Mouse (Mus musculus): ENCODE measurements at regions not wholly inside any gene's neighbourhood (a gene's known extent, or its start where the extent isn't known, plus 50 kb on each side); places are given as distances from the start of the nearest gene placed in this dataset.
"Not testable (repeated sequence)": the region's sequence is repeated elsewhere in the genome, so short reads cannot be mapped to it uniquely, and the experiment has no call there.

- H3K4me3 ChIP-seq (ENCODE audit: control insufficient read depth, insufficient read depth, low read length), result no peak overlapping the region
- no peaks in the 10 kb centered on the region for H3K4me1 ChIP-seq (replicated peaks; ENCODE audit: control insufficient read depth, insufficient read depth, low read length)
- no peaks in the 10 kb centered on the region for H3K36me3 ChIP-seq (ENCODE audit: control insufficient read depth, insufficient read depth, low read length)
- H3K27me3 ChIP-seq (ENCODE audit: control insufficient read depth, insufficient read depth, low read length), result no peaks in the 10 kb centered on the region
- DNase-seq, result no peak
- WGBS, result 84% methylated on average over 2 of the region's 2 CpGs
- H3K27ac ChIP-seq (ENCODE audit: control insufficient read depth, insufficient read depth, low read length), result no peak overlapping the region
- no peak for TF ChIP-seq CTCF (IDR thresholded peaks at IDR 0.05; ENCODE audit: borderline replicate concordance, control insufficient read depth, extremely low read depth, insufficient read depth, low read length, poor library complexity)
- no peak for TF ChIP-seq POLR2A (IDR thresholded peaks at IDR 0.05; ENCODE audit: control insufficient read depth, extremely low read depth, insufficient read depth, low read length, poor library complexity)
These were observed 144.1 kb upstream of the Rxfp2 start for GRCm38 (mm10) chr5:149874342-149874741.

GRCm38 (mm10) chr5:149892453-149892852 is 126.0 kb upstream of the Rxfp2 start:
- not testable (repeated sequence) for H3K4me1 ChIP-seq (replicated peaks; ENCODE audit: control insufficient read depth, insufficient read depth, low read length); DNase-seq; H3K36me3 ChIP-seq (ENCODE audit: control insufficient read depth, insufficient read depth, low read length); H3K27ac ChIP-seq (ENCODE audit: control insufficient read depth, insufficient read depth, low read length); H3K27me3 ChIP-seq (ENCODE audit: control insufficient read depth, insufficient read depth, low read length); H3K4me3 ChIP-seq (ENCODE audit: control insufficient read depth, insufficient read depth, low read length)

GRCm38 (mm10) chr5:149906927-149907326 is 111.5 kb upstream of the Rxfp2 start:
- Histone ChIP-seq H3K4me3 (ENCODE audit: control insufficient read depth, insufficient read depth, low read length) (no peak overlapping the region), H3K36me3 (ENCODE audit: control insufficient read depth, insufficient read depth, low read length) (no peaks in the 10 kb centered on the region), H3K4me1 (replicated peaks; ENCODE audit: control insufficient read depth, insufficient read depth, low read length) (no peaks in the 10 kb centered on the region), H3K27me3 (ENCODE audit: control insufficient read depth, insufficient read depth, low read length) (no peaks in the 10 kb centered on the region), H3K27ac (ENCODE audit: control insufficient read depth, insufficient read depth, low read length) (no peak overlapping the region)
- WGBS, result 89% methylated on average over 3 of the region's 3 CpGs
- DNase-seq, result no peak
- no peak for TF ChIP-seq POLR2A (IDR thresholded peaks at IDR 0.05; ENCODE audit: control insufficient read depth, extremely low read depth, insufficient read depth, low read length, poor library complexity)
- no peak for TF ChIP-seq CTCF (IDR thresholded peaks at IDR 0.05; ENCODE audit: borderline replicate concordance, control insufficient read depth, extremely low read depth, insufficient read depth, low read length, poor library complexity)

GRCm38 (mm10) chr5:149908376-149909078 is 109.9 kb upstream of the Rxfp2 start:
- Histone ChIP-seq H3K27ac (ENCODE audit: control insufficient read depth, insufficient read depth, low read length) (no peak overlapping the region), H3K27me3 (ENCODE audit: control insufficient read depth, insufficient read depth, low read length) (no peaks in the 10 kb centered on the region), H3K4me1 (replicated peaks; ENCODE audit: control insufficient read depth, insufficient read depth, low read length) (no peaks in the 10 kb centered on the region), H3K4me3 (ENCODE audit: control insufficient read depth, insufficient read depth, low read length) (no peak overlapping the region), H3K36me3 (ENCODE audit: control insufficient read depth, insufficient read depth, low read length) (no peaks in the 10 kb centered on the region)
- no peak for DNase-seq
- 33% methylated on average over 4 of the region's 4 CpGs for WGBS
- TF ChIP-seq POLR2A (IDR thresholded peaks at IDR 0.05; ENCODE audit: control insufficient read depth, extremely low read depth, insufficient read depth, low read length, poor library complexity) (no peak), CTCF (IDR thresholded peaks at IDR 0.05; ENCODE audit: borderline replicate concordance, control insufficient read depth, extremely low read depth, insufficient read depth, low read length, poor library complexity) (no peak)

GRCm38 (mm10) chr5:149909108-149909739 is 109.3 kb upstream of the Rxfp2 start:
- 51% methylated on average over 13 of the region's 13 CpGs for WGBS
- no peaks in the 10 kb centered on the region for H3K4me1 ChIP-seq (replicated peaks; ENCODE audit: control insufficient read depth, insufficient read depth, low read length)

GRCm38 (mm10) chr5:149909971-149910370 is 108.5 kb upstream of the Rxfp2 start:
- 43% methylated on average over 8 of the region's 8 CpGs for WGBS
- TF ChIP-seq POLR2A (IDR thresholded peaks at IDR 0.05; ENCODE audit: control insufficient read depth, extremely low read depth, insufficient read depth, low read length, poor library complexity), result no peak
- TF ChIP-seq CTCF (IDR thresholded peaks at IDR 0.05; ENCODE audit: borderline replicate concordance, control insufficient read depth, extremely low read depth, insufficient read depth, low read length, poor library complexity), result no peak

More at GRCm38 (mm10) chr5:149909108-149909739, 109.3 kb upstream of the Rxfp2 start:
- Histone ChIP-seq H3K27ac (ENCODE audit: control insufficient read depth, insufficient read depth, low read length) (no peak overlapping the region), H3K36me3 (ENCODE audit: control insufficient read depth, insufficient read depth, low read length) (no peaks in the 10 kb centered on the region), H3K27me3 (ENCODE audit: control insufficient read depth, insufficient read depth, low read length) (no peaks in the 10 kb centered on the region), H3K4me3 (ENCODE audit: control insufficient read depth, insufficient read depth, low read length) (no peak overlapping the region)
- TF ChIP-seq POLR2A (IDR thresholded peaks at IDR 0.05; ENCODE audit: control insufficient read depth, extremely low read depth, insufficient read depth, low read length, poor library complexity), result no peak
- no peak for TF ChIP-seq CTCF (IDR thresholded peaks at IDR 0.05; ENCODE audit: borderline replicate concordance, control insufficient read depth, extremely low read depth, insufficient read depth, low read length, poor library complexity)
- no peak for DNase-seq

GRCm38 (mm10) chr5:149911968-149912367 is 106.5 kb upstream of the Rxfp2 start:
- Histone ChIP-seq H3K27me3 (ENCODE audit: control insufficient read depth, insufficient read depth, low read length) (no peaks in the 10 kb centered on the region), H3K27ac (ENCODE audit: control insufficient read depth, insufficient read depth, low read length) (no peak overlapping the region), H3K4me1 (replicated peaks; ENCODE audit: control insufficient read depth, insufficient read depth, low read length) (no peaks in the 10 kb centered on the region), H3K4me3 (ENCODE audit: control insufficient read depth, insufficient read depth, low read length) (no peak overlapping the region), H3K36me3 (ENCODE audit: control insufficient read depth, insufficient read depth, low read length) (no peaks in the 10 kb centered on the region)
- 95% methylated on average over 8 of the region's 8 CpGs for WGBS
- no peak for DNase-seq
- TF ChIP-seq POLR2A (IDR thresholded peaks at IDR 0.05; ENCODE audit: control insufficient read depth, extremely low read depth, insufficient read depth, low read length, poor library complexity), result no peak
- no peak for TF ChIP-seq CTCF (IDR thresholded peaks at IDR 0.05; ENCODE audit: borderline replicate concordance, control insufficient read depth, extremely low read depth, insufficient read depth, low read length, poor library complexity)

More at GRCm38 (mm10) chr5:149909971-149910370, 108.5 kb upstream of the Rxfp2 start:
- H3K27me3 ChIP-seq (ENCODE audit: control insufficient read depth, insufficient read depth, low read length), result no peaks in the 10 kb centered on the region
- no peaks in the 10 kb centered on the region for H3K4me1 ChIP-seq (replicated peaks; ENCODE audit: control insufficient read depth, insufficient read depth, low read length)
- no peaks in the 10 kb centered on the region for H3K36me3 ChIP-seq (ENCODE audit: control insufficient read depth, insufficient read depth, low read length)
- no peak overlapping the region for H3K27ac ChIP-seq (ENCODE audit: control insufficient read depth, insufficient read depth, low read length)
- no peak overlapping the region for H3K4me3 ChIP-seq (ENCODE audit: control insufficient read depth, insufficient read depth, low read length)
- no peak for DNase-seq
